Mouse (Mus musculus) MEL (cell line): Measurements from ENCODE around the gene Sipa1l2. TPM values are rescaled to one million over a fixed set of nuclear protein-coding genes. Genes with fewer than 3 reads are reported as not detected.

Experiments used
- DNase-seq: peaks from one replicate; pipeline ENCODE4 v3.0.0; 2011; ENCODE audit warnings: low read depth, low spot score
- H3K27ac ChIP-seq: 2 replicates; pipeline ENCODE4 v1.5.1; 2012; ENCODE audit warnings: low read depth, mild to moderate bottlenecking, control low read depth, low read length, moderate library complexity; ENCODE audit not compliant: control insufficient read depth
- H3K27me3 ChIP-seq, 2 experiments: fragments of 150-350 bp in 1 of 2; sonication (generic) in 1 of 2; 2 replicates each; pipeline ENCODE4 v1.6.1; 2012; ENCODE audit warnings: low read length in 2 of 2, mild to moderate bottlenecking in 2 of 2, improper control_type of control experiment in 1 of 2, moderate library complexity in 1 of 2; ENCODE audit not compliant: insufficient read depth in 2 of 2, control insufficient read depth in 1 of 2
- H3K36me3 ChIP-seq, 2 experiments: 2 replicates each; pipeline ENCODE4 v1.6.1; 2012 to 2014; ENCODE audit warnings: low read length in 2 of 2, improper control_type of control experiment in 1 of 2, inconsistent platforms in 1 of 2, mild to moderate bottlenecking in 1 of 2; ENCODE audit not compliant: insufficient read depth in 2 of 2, control insufficient read depth in 1 of 2
- H3K4me1 ChIP-seq, 2 experiments: fragments of 150-350 bp in 1 of 2; sonication (generic) in 1 of 2; 2 replicates each; pipeline ENCODE4 v1.6.1; 2012; ENCODE audit warnings: low read length in 2 of 2, improper control_type of control experiment in 1 of 2, mild to moderate bottlenecking in 1 of 2; ENCODE audit not compliant: insufficient read depth in 2 of 2, control insufficient read depth in 1 of 2
- H3K4me3 ChIP-seq, 2 experiments: fragments of 150-350 bp in 1 of 2; sonication (generic) in 1 of 2; 2 replicates each; pipeline ENCODE4 v1.5.1; 2012; ENCODE audit warnings: low read depth in 2 of 2, low read length in 2 of 2, mild to moderate bottlenecking in 2 of 2, moderate library complexity in 2 of 2, control low read depth in 1 of 2, improper control_type of control experiment in 1 of 2; ENCODE audit not compliant: control insufficient read depth in 1 of 2, insufficient read depth in 1 of 2
- H3K79me2 ChIP-seq: 2 replicates; pipeline ENCODE4 v1.6.1; 2012; ENCODE audit warnings: mild to moderate bottlenecking, low read length, moderate library complexity; ENCODE audit not compliant: control insufficient read depth, poor library complexity, insufficient read depth
- H3K9ac ChIP-seq: 2 replicates; pipeline ENCODE4 v1.6.1; 2012; ENCODE audit warnings: low read depth, mild to moderate bottlenecking, control low read depth, low read length, moderate library complexity; ENCODE audit not compliant: control insufficient read depth, poor library complexity, severe bottlenecking
- H3K9me3 ChIP-seq: fragments of 150-350 bp; sonication (generic); replicated peaks from 2 replicates; pipeline ENCODE4 v1.6.1; 2012; ENCODE audit warnings: mild to moderate bottlenecking, low read length, improper control_type of control experiment, moderate library complexity; ENCODE audit not compliant: insufficient read depth
- CHD1 ChIP-seq: IDR thresholded peaks from 2 replicates; pipeline ENCODE4 v1.6.1; 2012; ENCODE audit warnings: low read depth, mild to moderate bottlenecking, inconsistent platforms, low read length, improper control_type of control experiment
- CHD2 ChIP-seq: IDR thresholded peaks from 2 replicates; pipeline ENCODE4 v1.6.1; 2011; ENCODE audit warnings: low read length, improper control_type of control experiment
- CTCF ChIP-seq, 3 experiments: IDR thresholded peaks in 2 of 3; conservative IDR thresholded peaks in 1 of 3; 2 replicates each; pipeline ENCODE4 v1.5.1; 2011 to 2012; ENCODE audit warnings: low read length in 3 of 3, low read depth in 2 of 3, mild to moderate bottlenecking in 2 of 3, improper control_type of control experiment in 1 of 3, inconsistent platforms in 1 of 3, mixed read lengths in 1 of 3, moderate library complexity in 1 of 3; ENCODE audit not compliant: control insufficient read depth in 1 of 3, insufficient read depth in 1 of 3, poor library complexity in 1 of 3, severe bottlenecking in 1 of 3
- E2F4 ChIP-seq: IDR thresholded peaks from 2 replicates; pipeline ENCODE4 v1.6.1; 2011; ENCODE audit warnings: low read depth, low read length, improper control_type of control experiment, borderline replicate concordance
- EP300 ChIP-seq, 2 experiments: IDR thresholded peaks; 2 replicates each; pipeline ENCODE4 v1.6.1; 2011; ENCODE audit warnings: improper control_type of control experiment in 2 of 2, low read length in 2 of 2, low read depth in 1 of 2, mild to moderate bottlenecking in 1 of 2
- ETS1 ChIP-seq: IDR thresholded peaks from 2 replicates; pipeline ENCODE4 v1.6.1; 2012; ENCODE audit warnings: low read depth, mild to moderate bottlenecking, inconsistent platforms, low read length, improper control_type of control experiment, moderate library complexity
- GABPA ChIP-seq: IDR thresholded peaks from 2 replicates; pipeline ENCODE4 v1.6.1; 2012; ENCODE audit warnings: low read depth, mild to moderate bottlenecking, inconsistent platforms, low read length, improper control_type of control experiment, moderate library complexity
- KAT2A ChIP-seq: conservative IDR thresholded peaks from 2 replicates; pipeline ENCODE4 v1.6.1; 2012; ENCODE audit warnings: low read depth, low read length, improper control_type of control experiment, inconsistent platforms
- MAFK ChIP-seq: IDR thresholded peaks from 2 replicates; pipeline ENCODE4 v1.6.1; 2011; ENCODE audit warnings: low read depth, mild to moderate bottlenecking, low read length, improper control_type of control experiment, borderline replicate concordance
- MXI1 ChIP-seq: IDR thresholded peaks from 2 replicates; pipeline ENCODE4 v1.6.1; 2011; ENCODE audit warnings: mild to moderate bottlenecking, low read depth, low read length, improper control_type of control experiment
- NRF1 ChIP-seq: IDR thresholded peaks from 2 replicates; pipeline ENCODE4 v1.6.1; 2014; ENCODE audit warnings: low read depth, mild to moderate bottlenecking, inconsistent platforms, low read length, improper control_type of control experiment, moderate library complexity; ENCODE audit not compliant: poor library complexity, insufficient read depth, severe bottlenecking
- POLR2A ChIP-seq, 2 experiments: IDR thresholded peaks; 2 replicates each; pipeline ENCODE4 v1.6.1; 2011 to 2012; ENCODE audit warnings: low read length in 2 of 2, mild to moderate bottlenecking in 2 of 2, control low read depth in 1 of 2, improper control_type of control experiment in 1 of 2, low read depth in 1 of 2, moderate library complexity in 1 of 2; ENCODE audit not compliant: control insufficient read depth in 1 of 2, insufficient read depth in 1 of 2, poor library complexity in 1 of 2
- POLR2AphosphoS5 ChIP-seq: IDR thresholded peaks from 2 replicates; pipeline ENCODE4 v1.6.1; 2012; ENCODE audit warnings: low read depth, borderline replicate concordance, mild to moderate bottlenecking, inconsistent platforms, low read length, moderate library complexity, mixed read lengths
- RAD21 ChIP-seq: IDR thresholded peaks from 2 replicates; pipeline ENCODE4 v1.6.1; 2011; ENCODE audit warnings: mild to moderate bottlenecking, low read depth, low read length, improper control_type of control experiment
- RCOR1 ChIP-seq: IDR thresholded peaks from 2 replicates; pipeline ENCODE4 v1.6.1; 2012; ENCODE audit warnings: low read depth, mild to moderate bottlenecking, inconsistent platforms, low read length, improper control_type of control experiment
- SMC3 ChIP-seq: IDR thresholded peaks from 2 replicates; pipeline ENCODE4 v1.6.1; 2011; ENCODE audit warnings: low read depth, low read length, improper control_type of control experiment
- TBP ChIP-seq: IDR thresholded peaks from 2 replicates; pipeline ENCODE4 v1.8.0; 2011; ENCODE audit warnings: low read depth, low read length, improper control_type of control experiment
- TCF12 ChIP-seq: IDR thresholded peaks from 2 replicates; pipeline ENCODE4 v1.6.1; 2014; ENCODE audit warnings: low read depth, mild to moderate bottlenecking, inconsistent platforms, low read length, improper control_type of control experiment, moderate library complexity
- ZC3H11A ChIP-seq: IDR thresholded peaks from 2 replicates; pipeline ENCODE4 v1.6.1; 2012; ENCODE audit warnings: low read depth, mild to moderate bottlenecking, inconsistent platforms, low read length, improper control_type of control experiment
- ZNF384 ChIP-seq: IDR thresholded peaks from 2 replicates; pipeline ENCODE4 v1.6.1; 2012; ENCODE audit warnings: low read depth, mild to moderate bottlenecking, inconsistent platforms, low read length, improper control_type of control experiment
- polyA plus RNA-seq, 2 experiments: library from polyadenylated mRNA; stranded (reverse) in 1 of 2; unstranded in 1 of 2; fragments of >175 nt in 1 of 2; fragments of >200 nt in 1 of 2; gene quantifications; 2 replicates each; pipeline versions ENCODE4 v1.2.1 to v1.2.4; 2012; ENCODE audit warnings: low replicate concordance in 2 of 2, low read depth in 1 of 2; ENCODE audit not compliant: insufficient read length in 2 of 2, insufficient read depth in 1 of 2, missing spikeins in 1 of 2
- total RNA-seq: library from RNA; depleted of rRNA; stranded (reverse); fragments of 300-350 nt; gene quantifications from 2 replicates; pipeline ENCODE4 v1.2.3, GENCODE M21; 2012

Sipa1l2 gene
- total and polyA plus RNA-seq, 3 experiments, result not detected

DNA sequence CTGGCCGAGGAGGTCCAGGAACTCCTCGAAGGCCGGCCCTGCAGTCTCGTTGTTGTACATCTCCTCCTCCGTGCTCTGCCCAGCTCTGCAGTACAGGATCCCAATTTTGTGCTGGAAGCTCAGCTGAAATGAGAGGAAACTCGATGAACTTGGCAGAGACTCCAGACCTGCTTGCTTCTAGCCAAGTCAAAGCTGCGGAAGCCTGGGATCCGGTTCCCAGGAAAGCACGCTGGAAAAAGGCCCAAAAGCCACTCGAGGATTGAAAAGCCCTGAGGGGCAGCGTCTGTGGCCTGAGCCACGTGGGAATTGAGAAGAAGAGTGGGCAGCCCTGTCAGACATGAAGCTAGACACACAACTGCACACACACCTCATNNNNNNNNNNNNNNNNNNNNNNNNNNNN, 94.7 kb downstream of the Sipa1l2 start:
- no peaks in the 10 kb centered on the region for H3K4me1 ChIP-seq
- no peaks in the 10 kb centered on the region for H3K36me3 ChIP-seq
- no peaks in the 10 kb centered on the region for H3K79me2 ChIP-seq
- no peaks in the 10 kb centered on the region for H3K9me3 ChIP-seq
- H3K9ac ChIP-seq, result no peak overlapping the region
- DNase-seq, result peak; percentile 3
- no peak overlapping the region for H3K4me3 ChIP-seq
- no peak for TF ChIP-seq ZNF384
- no peak for TF ChIP-seq SMC3
- no peak for TF ChIP-seq POLR2A (IDR thresholded peaks at IDR 0.05; ENCODE audit: control insufficient read depth in 1 of 2, insufficient read depth in 1 of 2, low read depth in 1 of 2, low read length in 2 of 2, poor library complexity in 1 of 2)
- TF ChIP-seq ETS1, result no peak
- no peak for TF ChIP-seq KAT2A
- TF ChIP-seq TBP, result no peak
- no peak for TF ChIP-seq MAFK
- TF ChIP-seq GABPA, result no peak
- no peak for TF ChIP-seq RCOR1
- TF ChIP-seq CTCF (IDR thresholded peaks at IDR 0.05 in 2 of 3, conservative IDR thresholded peaks at IDR 0.05 in 1 of 3; ENCODE audit: control insufficient read depth in 1 of 3, insufficient read depth in 1 of 3, low read depth in 2 of 3, low read length in 3 of 3, poor library complexity in 1 of 3, severe bottlenecking in 1 of 3), result no peak
- TF ChIP-seq E2F4, result no peak
- no peak for TF ChIP-seq EP300 (IDR thresholded peaks at IDR 0.05; ENCODE audit: low read depth in 1 of 2, low read length in 2 of 2)
- TF ChIP-seq ZC3H11A, result no peak
- no peak for TF ChIP-seq POLR2AphosphoS5
- TF ChIP-seq TCF12, result no peak
- TF ChIP-seq RAD21, result no peak
- TF ChIP-seq CHD1, result no peak
- no peak for TF ChIP-seq NRF1
- H3K27ac ChIP-seq, result no peak overlapping the region
- H3K27me3 ChIP-seq, result no peaks in the 10 kb centered on the region

DNA sequence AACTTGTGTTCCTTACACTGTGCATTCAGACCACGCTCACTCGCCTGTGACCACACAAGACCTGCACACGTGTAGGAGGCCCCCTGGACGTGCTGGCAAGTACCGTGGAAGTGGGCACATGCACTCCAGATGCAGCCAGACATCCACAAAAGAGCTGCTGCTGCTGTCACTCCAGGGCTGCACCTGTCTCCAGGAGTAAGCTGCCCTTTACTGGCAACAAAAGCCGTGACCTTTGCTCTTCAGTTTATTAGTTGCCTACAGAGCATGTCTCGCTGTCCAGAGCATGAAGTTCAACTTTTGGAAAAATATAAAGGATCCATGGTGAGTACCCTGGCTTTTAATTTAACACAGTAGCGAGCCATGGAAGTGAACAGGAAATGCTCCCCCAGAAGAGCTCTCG, 98.2 kb downstream of the Sipa1l2 start:
- no peaks in the 10 kb centered on the region for H3K27me3 ChIP-seq
- H3K9ac ChIP-seq, result no peak overlapping the region
- no peaks in the 10 kb centered on the region for H3K36me3 ChIP-seq
- H3K4me1 ChIP-seq, result no peaks in the 10 kb centered on the region
- no peaks in the 10 kb centered on the region for H3K79me2 ChIP-seq
- TF ChIP-seq CHD1, result no peak
- no peak for TF ChIP-seq MXI1
- no peak for TF ChIP-seq MAFK
- TF ChIP-seq ETS1, result no peak
- no peak for TF ChIP-seq RCOR1
- TF ChIP-seq ZNF384, result no peak
- no peak for TF ChIP-seq CHD2
- H3K9me3 ChIP-seq, result no peaks in the 10 kb centered on the region
- no peak overlapping the region for H3K4me3 ChIP-seq
- no peak for DNase-seq
- H3K27ac ChIP-seq, result no peak overlapping the region
